Mouse (Mus musculus) testis, adult 2 months (tissue): ENCODE data around the gene Sult1b1.

Experiments
- CTCF ChIP-seq: fragments of 200-500 bp; IDR thresholded peaks from 2 replicates; pipeline ENCODE4 v1.5.1; 2012; ENCODE audit warnings: low read depth, mild to moderate bottlenecking, inconsistent platforms, low read length, moderate library complexity; ENCODE audit not compliant: control insufficient read depth, insufficient read depth, insufficient replicate concordance
- POLR2A ChIP-seq: fragments of 200-500 bp; IDR thresholded peaks from 2 replicates; pipeline ENCODE4 v1.6.1; 2012; ENCODE audit warnings: low read depth, mild to moderate bottlenecking, inconsistent platforms, low read length, moderate library complexity; ENCODE audit not compliant: control insufficient read depth

DNA sequence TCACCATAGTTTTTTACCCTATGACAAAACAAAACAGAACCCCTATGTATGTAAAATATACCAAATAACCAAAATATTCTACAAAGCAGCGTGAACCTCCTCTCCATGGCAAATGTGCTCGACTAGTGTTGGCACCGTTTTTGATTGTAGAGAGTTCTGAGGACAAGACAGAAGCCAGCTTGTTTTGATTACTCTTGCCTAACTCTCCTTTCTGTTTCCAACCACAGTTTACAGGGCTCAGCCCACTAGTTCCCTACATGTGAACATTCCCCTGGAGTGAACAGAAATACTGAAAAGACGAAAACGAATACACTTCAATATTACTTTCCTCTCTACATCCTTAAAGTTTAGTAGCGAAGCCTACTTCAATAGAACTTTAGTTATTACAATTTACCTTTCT, 34.8 kb upstream of the Sult1b1 start:
- TF ChIP-seq CTCF (no peak), POLR2A (no peak)
